Mouse (Mus musculus) gastrocnemius, postnatal 36 days (tissue): ENCODE results near the gene Hbq1a. TPM values are rescaled to one million over a fixed set of nuclear protein-coding genes. Genes with fewer than 3 reads are reported as not detected.
"Not testable (repeated sequence)": the region's sequence is repeated elsewhere in the genome, so short reads cannot be mapped to it uniquely, and the experiment has no call there.

Experiments used
- DNase-seq, 2 experiments: peaks; one replicate each; pipeline ENCODE4 v3.0.0; 2022
- intact Hi-C: fragments of 180-260 bp; cut with DNase I; formaldehyde crosslinking; loops from one replicate; pipeline ENCODE4 v1.15.1; 2025
- total RNA-seq, 2 experiments: library from RNA; stranded (reverse); gene quantifications; 2 replicates each; pipeline ENCODE4 v1.2.3; 2021

Gene Hbq1a
- total RNA-seq, 2 experiments from 2014 or later: not detected

DNA sequence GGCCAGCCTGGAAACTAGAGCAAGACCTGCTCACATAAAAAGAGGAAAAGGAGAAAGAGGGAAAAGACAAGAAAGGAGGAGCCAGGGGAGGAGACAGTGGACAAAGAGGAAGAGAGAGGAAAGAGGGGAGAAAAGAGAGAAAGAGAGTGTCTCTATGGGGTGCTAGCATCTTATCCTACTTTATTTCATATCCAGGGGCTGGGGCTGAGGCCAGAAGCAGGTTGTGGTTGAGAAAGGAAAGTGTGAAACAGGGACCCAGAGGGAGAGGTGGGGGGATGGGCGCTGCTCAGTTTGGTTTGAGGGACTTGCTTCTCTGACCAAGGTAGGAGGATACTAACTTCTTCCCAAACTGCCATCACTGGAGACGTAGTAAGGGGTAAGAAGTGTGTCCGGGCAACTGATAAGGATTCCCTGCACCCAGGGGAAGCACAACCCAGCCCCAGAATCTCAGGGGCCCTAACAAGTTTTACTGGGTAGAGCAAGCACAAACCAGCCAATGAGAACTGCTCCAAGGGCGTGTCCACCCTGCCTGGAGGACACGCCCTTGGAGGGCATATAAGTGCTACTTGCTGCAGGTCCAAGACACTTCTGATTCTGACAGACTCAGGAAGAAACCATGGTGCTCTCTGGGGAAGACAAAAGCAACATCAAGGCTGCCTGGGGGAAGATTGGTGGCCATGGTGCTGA lies 16.6 kb upstream of the Hbq1a start, which contains the start of gene Hba-a1:
TSS of gene Hba-a1 (plus strand) at position 421 of the 687 bp plus-strand sequence.
- DNase-seq, intact Hi-C loops: not testable (repeated sequence)

DNA sequence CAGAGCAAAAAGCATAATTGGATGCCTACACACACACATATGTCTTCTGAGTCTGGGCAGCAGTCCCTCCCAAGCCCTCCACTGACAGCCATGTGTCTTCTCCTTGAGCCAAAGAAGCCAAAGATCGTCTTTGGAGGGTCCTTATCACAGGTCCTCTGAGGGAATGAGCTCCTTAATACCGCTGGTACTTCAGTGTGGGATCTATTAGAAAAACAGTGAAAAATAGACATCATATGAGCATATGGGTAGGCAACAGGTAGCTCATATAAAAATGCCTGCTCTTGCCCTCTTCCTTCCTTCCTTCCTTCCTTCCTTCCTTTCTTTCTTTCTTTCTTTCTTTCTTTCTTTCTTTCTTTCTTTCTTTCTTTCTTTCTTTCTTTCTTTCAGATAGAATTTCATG lies 15.3 kb upstream of the Hbq1a start:
- DNase-seq, intact Hi-C loops: not testable (repeated sequence)

DNA sequence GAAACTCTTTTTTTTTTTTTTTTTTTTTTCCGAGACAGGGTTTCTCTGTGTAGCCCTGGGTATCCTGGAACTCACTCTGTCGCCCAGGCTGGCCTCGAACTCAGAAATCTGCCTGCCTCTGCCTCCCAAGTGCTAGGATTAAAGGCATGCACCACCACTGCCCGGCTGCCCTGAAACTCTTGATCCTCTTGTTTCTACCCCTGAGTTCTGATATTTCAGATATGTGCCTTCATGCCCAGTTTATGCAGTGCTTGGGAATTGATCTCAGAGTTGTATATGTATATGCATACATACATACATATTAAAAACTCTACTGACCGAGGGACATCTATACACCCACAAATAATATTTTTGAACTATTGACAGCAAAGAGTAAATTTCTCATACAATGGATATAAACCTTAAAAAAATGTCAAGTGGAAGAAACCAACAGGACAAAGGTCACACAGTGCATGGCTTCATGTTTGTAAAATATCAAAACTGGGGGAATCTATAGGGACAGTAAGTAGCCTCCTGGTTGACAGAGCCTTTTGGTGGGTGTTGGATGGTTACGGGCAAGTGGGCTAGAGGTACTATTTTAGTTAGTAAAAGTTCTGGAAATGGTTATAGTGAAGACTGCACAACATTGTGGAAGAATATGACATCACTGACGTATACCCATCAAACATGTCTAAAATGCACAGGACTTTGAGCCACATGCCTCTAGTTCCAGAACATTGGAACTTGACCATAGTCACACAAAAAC lies 14.7 kb upstream of the Hbq1a start:
- DNase-seq: no peak
- intact Hi-C loops: loop anchor here (5.0 kb wide), 1 partner anchor 103 kb away; no protein-coding TSS in a partner anchor

DNA sequence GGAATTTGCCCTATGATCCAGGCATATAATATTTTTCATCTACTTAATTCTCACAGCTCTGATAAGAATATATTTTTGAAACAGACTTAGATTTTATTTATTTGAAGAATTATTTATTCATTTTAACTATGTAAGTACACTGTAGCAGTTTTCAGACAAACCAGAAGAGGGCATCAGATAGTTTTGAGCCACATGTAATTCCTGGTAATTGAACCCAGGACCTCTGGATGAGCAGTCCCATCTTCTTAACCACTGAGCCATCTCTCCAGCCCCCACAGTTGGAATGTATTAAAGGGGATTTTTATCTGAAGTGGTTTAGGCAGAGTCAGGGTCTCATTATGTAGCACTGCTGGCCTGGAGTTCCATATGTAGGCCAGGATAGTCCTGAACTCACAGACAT lies 14.0 kb upstream of the Hbq1a start:
- intact Hi-C loops: loop anchor here (5.0 kb wide), 1 partner anchor 104 kb away; no protein-coding TSS in a partner anchor

DNA sequence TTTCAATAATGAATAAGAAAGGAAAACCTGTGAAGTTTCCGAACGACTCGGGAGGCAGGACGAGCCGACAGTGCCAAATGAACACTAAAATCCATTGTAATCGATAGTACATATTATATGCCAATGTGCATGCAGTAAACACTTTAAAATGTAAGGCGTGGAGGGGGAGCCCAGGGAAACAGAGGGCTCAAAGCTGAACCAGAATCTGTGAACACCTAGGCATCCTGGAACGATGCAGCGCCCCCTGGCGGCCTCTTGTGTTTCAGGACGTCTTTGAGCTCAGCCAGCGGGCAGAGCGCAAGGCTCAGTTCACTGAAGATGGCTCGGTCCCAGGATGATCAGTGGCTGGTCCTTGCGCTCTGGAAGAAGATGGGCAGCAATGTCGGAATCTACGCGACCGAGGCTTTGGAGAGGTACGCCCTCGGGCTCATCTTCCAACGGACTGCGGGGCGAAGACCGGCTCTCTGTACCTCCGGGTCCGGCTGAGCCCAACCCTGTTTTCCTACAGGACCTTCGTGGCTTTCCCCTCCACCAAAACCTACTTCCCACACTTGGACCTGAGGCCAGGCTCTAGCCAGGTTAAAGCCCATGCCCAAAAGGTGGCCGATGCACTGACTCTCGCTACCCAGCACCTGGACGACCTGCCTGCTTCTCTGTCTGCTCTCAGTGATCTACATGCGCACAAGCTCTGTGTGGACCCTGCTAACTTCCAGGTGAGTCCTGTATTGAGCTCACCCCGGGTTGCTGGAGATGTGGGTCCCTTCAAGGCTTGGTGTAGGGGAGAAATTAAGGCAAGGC lies 13.0 kb upstream of the Hbq1a start, which contains the start of gene Hbq1b:
TSS of gene Hbq1b (plus strand) at position 271 of the 798 bp plus-strand sequence.
- peak; percentile 72 to 76 for DNase-seq
- intact Hi-C loops: loop anchor here (5.0 kb wide), 1 partner anchor 105 kb away; no protein-coding TSS in a partner anchor

More for the DNA sequence above, 14.0 kb upstream of the Hbq1a start:
- DNase-seq: not testable (repeated sequence)

DNA sequence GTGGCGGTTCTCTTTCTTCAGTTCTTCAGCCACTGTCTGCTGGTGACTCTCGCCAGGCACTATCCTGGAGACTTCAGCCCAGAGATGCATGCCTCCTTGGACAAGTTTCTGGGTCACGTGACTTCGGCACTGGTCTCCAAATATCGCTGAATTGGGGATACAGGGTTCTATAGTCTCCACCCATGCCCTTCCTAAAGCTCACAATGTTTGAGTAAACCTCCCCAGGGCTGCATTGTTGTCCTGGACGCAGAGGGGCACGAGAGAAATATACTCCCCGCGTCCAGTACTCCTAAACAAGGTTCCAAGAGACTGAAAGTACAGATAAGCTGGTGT lies 12.4 kb upstream of the Hbq1a start:
- intact Hi-C loops: loop anchor here (5.0 kb wide), 1 partner anchor 105 kb away; no protein-coding TSS in a partner anchor
- DNase-seq: no peak

DNA sequence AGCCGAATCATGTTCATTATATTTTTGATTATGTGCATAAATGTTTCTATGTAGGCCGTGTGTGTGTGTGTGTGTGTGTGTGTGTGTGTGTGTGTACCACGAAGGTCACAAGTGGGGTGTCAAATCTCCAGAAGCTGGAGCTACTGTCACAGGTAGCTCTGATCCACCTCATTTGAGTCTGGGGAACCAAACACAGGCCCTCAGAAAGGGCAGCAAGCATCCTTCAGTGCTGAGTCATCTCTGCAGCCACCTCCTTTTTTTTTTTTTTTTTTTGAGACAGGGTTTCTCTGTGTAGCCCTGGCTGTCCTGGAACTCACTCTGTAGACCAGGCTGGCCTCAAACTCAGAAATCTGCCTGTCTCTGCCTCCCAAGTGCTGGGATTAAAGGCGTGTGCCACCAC lies 7.0 kb upstream of the Hbq1a start:
- DNase-seq, intact Hi-C loops: not testable (repeated sequence)

DNA sequence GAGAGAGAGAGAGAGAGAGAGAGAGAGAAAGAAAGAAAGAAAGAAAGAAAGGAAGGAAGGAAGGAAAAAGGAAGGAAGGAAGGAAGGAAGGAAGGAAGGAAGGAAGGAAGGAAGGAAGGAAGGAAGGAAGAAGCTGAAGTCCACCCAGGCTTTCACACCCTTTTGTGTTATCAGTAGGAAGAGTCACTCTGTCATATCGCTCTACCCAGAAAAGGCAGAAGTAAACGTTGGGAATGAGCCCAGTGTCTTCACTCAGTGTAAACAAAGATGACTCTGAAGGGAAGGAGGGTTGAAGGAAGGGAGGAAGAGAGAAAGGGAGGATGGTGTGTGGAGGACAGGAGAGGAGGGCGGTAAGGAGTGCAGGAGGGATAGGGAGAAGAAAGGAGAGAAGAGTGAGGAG lies 6.4 kb upstream of the Hbq1a start:
- DNase-seq, intact Hi-C loops: not testable (repeated sequence)

DNA sequence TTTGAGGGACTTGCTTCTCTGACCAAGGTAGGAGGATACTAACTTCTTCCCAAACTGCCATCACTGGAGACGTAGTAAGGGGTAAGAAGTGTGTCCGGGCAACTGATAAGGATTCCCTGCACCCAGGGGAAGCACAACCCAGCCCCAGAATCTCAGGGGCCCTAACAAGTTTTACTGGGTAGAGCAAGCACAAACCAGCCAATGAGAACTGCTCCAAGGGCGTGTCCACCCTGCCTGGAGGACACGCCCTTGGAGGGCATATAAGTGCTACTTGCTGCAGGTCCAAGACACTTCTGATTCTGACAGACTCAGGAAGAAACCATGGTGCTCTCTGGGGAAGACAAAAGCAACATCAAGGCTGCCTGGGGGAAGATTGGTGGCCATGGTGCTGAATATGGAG lies 3.7 kb upstream of the Hbq1a start, which contains the start of gene Hba-a2:
TSS of gene Hba-a2 (plus strand) at position 287 of the 400 bp plus-strand sequence.
- DNase-seq, intact Hi-C loops: not testable (repeated sequence)

DNA sequence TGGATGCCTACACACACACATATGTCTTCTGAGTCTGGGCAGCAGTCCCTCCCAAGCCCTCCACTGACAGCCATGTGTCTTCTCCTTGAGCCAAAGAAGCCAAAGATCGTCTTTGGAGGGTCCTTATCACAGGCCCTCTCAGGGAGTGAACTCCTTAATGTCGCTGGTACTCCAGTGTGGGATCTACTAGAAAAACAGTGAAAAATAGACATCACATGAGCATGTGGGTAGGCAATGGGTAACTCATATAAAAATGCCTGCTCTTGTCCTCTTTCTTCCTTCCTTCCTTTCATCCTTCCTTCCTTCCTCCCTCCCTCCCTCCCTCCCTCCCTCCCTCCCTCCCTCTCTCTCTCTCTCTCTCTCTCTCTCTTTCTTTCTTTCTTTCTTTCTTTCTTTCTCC lies 2.5 kb upstream of the Hbq1a start:
- intact Hi-C loops: not testable (repeated sequence)

DNA sequence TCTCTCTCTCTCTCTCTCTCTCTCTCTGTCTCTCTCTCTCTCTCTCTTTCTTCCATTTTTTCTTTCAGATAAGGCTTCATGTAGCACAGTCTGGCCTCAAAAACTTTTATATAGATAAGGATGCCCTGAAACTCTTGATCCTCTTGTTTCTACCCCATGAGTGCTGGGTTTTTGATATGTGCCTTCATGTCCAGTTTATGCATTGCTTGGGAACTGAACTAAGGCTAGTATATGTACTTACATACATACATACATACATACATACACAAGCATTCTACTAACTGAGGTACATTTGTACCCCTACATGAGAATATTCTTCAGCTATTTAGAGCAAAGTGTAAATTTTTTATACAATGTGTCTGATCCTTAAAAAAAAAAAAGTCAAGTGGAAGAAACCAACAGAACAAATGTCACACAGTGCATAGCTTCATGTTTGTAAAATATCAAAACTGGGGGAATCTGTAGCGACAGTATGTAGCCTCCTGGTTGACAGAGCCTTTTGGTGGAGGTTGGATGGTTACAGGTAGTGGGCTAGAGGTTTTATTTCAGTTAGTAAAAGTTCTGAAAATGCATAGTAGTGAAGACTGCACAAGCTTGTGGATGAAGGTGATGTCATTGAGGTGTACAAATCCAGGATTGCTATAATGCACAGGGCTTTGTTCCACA lies 1.9 kb upstream of the Hbq1a start:
- intact Hi-C loops: no loop called here
- DNase-seq: no peak

More for the DNA sequence above, 2.5 kb upstream of the Hbq1a start:
- DNase-seq: not testable (repeated sequence)

DNA sequence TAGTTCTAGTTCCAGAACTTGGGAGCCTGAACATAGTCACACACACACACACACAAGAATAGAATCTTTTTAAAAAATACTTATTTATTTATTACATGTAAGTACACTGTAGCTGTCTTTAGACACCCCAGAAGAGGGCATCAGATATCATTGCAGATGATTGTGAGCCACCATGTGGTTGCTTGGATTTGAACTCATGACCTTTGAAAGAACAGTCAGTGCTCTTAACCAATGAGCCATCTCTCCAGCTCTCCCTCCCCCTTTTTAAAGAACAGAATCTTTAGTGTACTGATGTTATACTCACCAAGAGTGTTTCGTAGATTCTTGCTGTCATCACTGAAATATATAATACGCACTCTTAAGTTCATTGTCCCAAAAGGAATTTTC lies 1.3 kb upstream of the Hbq1a start:
- DNase-seq: no peak
- intact Hi-C loops: no loop called here

DNA sequence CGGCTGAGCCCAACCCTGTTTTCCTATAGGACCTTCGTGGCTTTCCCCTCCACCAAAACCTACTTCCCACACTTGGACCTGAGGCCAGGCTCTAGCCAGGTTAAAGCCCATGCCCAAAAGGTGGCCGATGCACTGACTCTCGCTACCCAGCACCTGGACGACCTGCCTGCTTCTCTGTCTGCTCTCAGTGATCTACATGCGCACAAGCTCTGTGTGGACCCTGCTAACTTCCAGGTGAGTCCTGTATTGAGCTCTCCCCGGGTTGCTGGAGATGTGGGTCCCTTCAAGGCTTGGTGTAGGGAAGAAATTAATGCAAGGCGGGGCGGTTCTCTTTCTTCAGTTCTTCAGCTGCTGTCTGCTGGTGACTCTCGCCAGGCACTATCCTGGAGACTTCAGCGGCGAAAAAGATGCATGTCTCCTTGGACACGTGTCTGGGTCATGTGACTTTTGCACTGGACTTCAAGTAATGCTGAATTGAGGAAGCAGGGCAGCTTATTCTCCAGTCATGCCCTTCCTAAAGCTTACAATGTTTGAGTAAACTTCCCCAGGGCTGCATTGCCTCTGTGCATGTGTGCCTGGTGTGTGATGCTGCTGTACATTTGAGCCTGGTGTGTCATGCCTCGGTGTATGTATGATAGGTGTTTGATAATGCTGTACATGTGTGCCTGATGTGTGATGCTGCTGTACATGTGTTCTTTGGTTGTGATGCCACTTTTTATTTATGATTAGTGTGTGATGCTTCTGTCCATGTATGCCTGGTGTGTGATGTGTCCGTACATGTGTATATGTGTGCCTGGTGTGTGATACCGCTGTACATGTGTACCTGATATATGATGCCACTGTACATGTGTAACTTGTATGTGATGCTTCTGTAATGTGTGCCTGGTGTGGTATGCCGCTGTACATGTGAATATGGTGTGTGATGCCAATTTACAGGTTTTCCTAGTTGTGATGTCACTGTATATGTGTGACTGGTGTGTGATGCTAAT lies 704 bp downstream of the Hbq1a start:
- intact Hi-C loops: loop anchor here (5.0 kb wide), 1 partner anchor 118 kb away; no protein-coding TSS in a partner anchor
- DNase-seq: no peak

DNA sequence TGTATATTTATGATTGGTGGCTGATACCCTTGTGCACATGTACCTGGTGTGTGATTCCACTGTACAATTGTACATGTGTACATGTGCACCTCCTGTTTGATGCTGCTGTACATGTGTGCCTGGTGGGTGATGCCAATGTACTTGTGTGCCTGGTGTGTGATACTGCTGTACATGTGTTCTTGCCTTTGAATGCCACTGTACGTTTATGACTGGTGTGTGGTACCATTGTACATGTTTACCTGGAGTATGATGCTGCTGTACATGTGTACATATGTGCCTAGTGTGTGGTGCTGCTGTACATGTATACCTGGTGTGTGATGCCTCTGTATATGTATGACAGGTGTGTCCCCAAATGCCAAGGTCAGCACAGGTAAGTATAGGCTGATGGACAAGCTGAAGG lies 1.6 kb downstream of the Hbq1a start:
- DNase-seq: no peak
- intact Hi-C loops: loop anchor here (5.0 kb wide), 1 partner anchor 119 kb away; no protein-coding TSS in a partner anchor

DNA sequence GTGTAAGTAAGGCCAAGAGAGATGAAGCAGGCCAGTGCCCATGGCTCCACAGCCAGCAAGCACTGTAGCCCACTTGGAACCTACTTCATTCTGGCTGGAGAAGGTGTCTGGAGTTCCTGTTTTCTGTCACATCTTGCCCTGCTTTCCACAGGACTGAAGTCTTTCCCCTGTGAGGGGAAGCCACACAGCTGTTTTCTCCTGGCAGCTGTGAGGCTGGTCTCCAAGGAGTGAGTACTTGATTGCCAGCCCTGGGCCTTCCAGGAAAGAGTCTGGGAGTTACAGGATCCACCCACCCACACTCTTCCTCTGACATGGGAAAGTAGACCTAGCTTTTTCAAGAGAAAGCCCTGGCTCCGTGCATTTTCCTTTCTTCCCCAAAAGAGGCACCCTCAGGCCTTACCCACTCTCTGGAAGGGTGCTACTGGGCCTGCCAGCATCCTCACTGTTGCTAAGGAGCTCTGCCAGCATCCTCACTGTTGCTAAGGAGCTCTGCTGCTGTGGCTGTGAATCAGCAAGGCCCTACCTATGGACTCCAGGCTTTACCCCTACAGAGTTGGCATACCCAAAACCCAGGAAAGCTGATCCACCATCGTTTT lies 3.1 kb downstream of the Hbq1a start:
- DNase-seq: no peak
- intact Hi-C loops: loop anchor here (5.0 kb wide), 1 partner anchor 121 kb away; no protein-coding TSS in a partner anchor

DNA sequence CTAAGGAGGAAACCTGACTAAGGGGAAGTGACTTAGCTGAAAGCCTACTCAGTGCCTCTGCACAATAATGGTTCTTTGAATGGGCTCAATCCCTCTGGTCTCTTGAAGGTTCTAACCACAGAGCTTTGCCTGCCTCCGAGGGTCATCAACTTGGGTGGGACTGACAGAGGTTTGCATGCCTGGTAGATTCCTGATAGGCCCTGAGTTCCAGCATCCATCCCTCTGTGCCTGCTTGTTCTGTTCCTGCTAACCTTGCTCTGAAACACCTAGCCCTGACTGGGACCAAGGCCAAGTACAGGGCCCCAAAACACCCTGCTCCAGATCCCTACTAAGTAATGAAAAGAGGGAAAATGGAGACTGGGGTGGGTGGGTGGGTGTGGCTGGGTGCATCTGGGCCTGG lies 3.6 kb downstream of the Hbq1a start:
- intact Hi-C loops: loop anchor here (5.0 kb wide), 1 partner anchor 121 kb away; no protein-coding TSS in a partner anchor

DNA sequence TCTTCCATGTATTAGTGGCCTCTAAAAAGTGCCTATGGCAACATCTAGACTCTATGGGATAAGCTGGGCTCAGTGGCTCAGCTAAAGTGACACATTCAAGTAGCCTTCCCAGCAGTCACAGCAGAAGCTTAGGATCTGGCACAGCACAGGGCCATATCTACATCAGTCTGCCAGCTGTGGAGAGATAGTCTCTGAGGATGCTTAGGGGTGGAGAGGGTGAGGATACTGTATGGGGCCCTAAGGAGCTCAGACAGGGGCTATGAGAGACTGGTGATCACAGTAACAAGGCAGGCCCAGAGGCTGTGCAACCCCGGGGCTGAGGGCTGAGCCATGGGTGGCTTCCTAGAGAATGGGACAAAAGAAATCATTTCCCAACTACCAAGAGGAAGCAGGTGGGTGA lies 7.1 kb downstream of the Hbq1a start:
- no peak for DNase-seq
- intact Hi-C loops: no loop called here

More for the DNA sequence above, 3.6 kb downstream of the Hbq1a start:
- DNase-seq: no peak

DNA sequence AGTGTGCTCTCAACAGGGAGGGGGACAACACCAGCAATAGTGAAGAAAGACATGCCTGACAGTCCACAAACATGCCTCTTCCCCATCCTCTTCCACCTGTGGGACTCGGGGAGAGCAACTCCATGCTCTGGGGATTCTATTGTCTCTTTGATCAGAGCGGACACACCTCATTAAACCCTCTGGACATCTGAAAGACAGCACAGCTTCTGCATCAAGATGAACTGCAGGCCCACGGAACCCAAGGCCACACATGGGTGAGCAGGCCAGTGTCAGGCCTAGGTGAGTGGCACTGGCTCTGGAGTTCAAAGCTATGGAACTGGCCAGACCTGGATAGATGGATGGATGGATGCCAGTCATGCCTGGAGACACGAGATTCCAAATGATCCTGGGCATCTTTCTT lies 9.6 kb downstream of the Hbq1a start:
- intact Hi-C loops: no loop called here
- no peak for DNase-seq
